Mouse (Mus musculus): ENCODE data around the gene Dtd1.

GRCm38 (mm10) chr2:144716248-144716647 lies 116.6 kb downstream of the Dtd1 start:
- TF ChIP-seq CTCF (IDR thresholded peaks at IDR 0.05; ENCODE audit: low read depth, low read length), result no peak
- TF ChIP-seq GATA1 (IDR thresholded peaks at IDR 0.05; ENCODE audit: borderline replicate concordance, low read length), result no peak
- no peak for TF ChIP-seq POLR2AphosphoS5 (IDR thresholded peaks at IDR 0.05; ENCODE audit: insufficient replicate concordance, low read depth, low read length)
- no peak for TF ChIP-seq TAL1 (conservative IDR thresholded peaks at IDR 0.05; ENCODE audit: low read depth, low read length)
- TF ChIP-seq GATA2 (IDR thresholded peaks at IDR 0.05; ENCODE audit: borderline replicate concordance, low read depth, low read length), result no peak

Data from G1E (cell line).